Mouse (Mus musculus) adrenal gland, postnatal 25 days (tissue): ENCODE measurements at regions not wholly inside any gene's neighbourhood (a gene's known extent, or its start where the extent isn't known, plus 50 kb on each side); places are given as distances from the start of the nearest gene placed in this dataset.

Experiments
- DNase-seq: peaks from one replicate; pipeline ENCODE4 v3.0.0; 2021; ENCODE audit warnings: mixed read lengths

DNA sequence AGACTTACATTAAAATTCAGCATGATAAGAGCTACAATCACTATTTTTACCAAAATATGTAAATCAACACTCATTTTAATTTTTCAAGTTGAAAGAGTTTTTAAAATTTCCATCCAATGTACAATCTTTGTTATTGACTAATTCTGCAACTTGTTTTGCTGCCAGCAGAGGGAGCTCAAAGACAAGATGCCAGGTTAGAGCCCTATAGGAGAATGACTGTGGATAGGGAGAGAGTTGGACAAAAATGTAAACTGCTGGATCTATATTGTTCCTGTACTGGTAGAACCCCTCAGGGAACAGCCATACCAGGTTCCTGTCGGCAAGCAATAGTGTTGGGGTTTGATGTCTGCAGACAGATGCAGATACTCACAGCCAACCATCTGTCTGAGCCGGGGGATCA lies 288.8 kb upstream of the 4930550L24Rik start:
- peak; percentile 1 for DNase-seq
